Mouse (Mus musculus): ENCODE measurements around the gene Gm29797. TPM values are rescaled to one million over a fixed set of nuclear protein-coding genes. Genes with fewer than 3 reads are reported as not detected.
A peak's percentile ranks its signal among the peaks of the same experiment; 100 is the strongest.

The Gm29797 gene
- total and polyA plus RNA-seq, 2 experiments from 2014 or later = not detected

DNA sequence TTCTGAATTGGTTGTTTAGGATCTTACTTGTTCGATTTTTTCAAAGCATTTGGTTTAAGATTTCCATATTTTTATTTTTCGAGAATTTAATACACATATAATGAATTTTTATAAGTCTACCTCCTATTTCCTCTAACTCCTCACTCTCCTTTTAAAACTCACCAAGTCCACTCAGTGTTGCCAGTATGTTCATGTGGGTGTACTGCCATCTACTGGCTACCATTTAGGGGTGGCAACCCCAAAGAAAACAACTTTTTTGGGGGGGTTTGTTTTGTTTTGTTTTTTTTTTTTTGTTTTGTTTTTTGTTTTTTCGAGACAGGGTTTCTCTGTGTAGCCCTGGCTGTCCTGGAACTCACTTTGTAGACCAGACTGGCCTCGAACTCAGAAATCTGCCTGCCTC is 49.8 kb downstream of the Gm29797 start:
- 48% methylated on average over 4 of the region's 4 CpGs for WGBS

More for the DNA sequence above, 49.8 kb downstream of the Gm29797 start:
- Histone ChIP-seq H3K36me3 (ENCODE audit: insufficient read depth, low read length) (no peaks in the 10 kb centered on the region), H3K27ac (no peak overlapping the region), H3K9me3 (ENCODE audit: low read length) (no peaks in the 10 kb centered on the region), H3K27me3 (ENCODE audit: insufficient read depth, low read length) (no peaks in the 10 kb centered on the region), H3K4me2 (ENCODE audit: low read depth, low read length) (no peak overlapping the region), H3K4me3 (ENCODE audit: low read length) (no peak overlapping the region), H3K4me1 (ENCODE audit: insufficient read depth, low read length) (no peaks in the 10 kb centered on the region), H3K9ac (replicated peaks; ENCODE audit: low read length) (no peak overlapping the region)
- TF ChIP-seq CTCF (IDR thresholded peaks at IDR 0.05; ENCODE audit: low read depth) = peak; percentile 58
- ATAC-seq (no peak), DNase-seq (ENCODE audit: low spot score) (peak; percentile 44)

Other genes with a start within 250 kb of the Gm29797 start
- 29.0 and 33.0 TPM in 2 replicates for gene Zbtb46, start 197.6 kb upstream of the Gm29797 start, total RNA-seq (2014; rRNA removed)
- gene Zbtb46, start 197.6 kb upstream of the Gm29797 start, polyA plus RNA-seq (2015; fragmentation: Nextera tagmentation; extraction: Ambion mirVana) = 17.0 and 19.2 TPM in 2 replicates
- gene Abhd16b, start 163.8 kb upstream of the Gm29797 start, total RNA-seq (2014; rRNA removed) = not detected in 2 replicates
- gene Abhd16b, start 163.8 kb upstream of the Gm29797 start, polyA plus RNA-seq (2015; fragmentation: Nextera tagmentation; extraction: Ambion mirVana) = 0.08 TPM in 1 of 2 replicates, not detected in the other
- 52.2 and 92.5 TPM in 2 replicates for gene Tpd52l2, start 159.9 kb upstream of the Gm29797 start, total RNA-seq (2014; rRNA removed)
- 127 and 128 TPM in 2 replicates for gene Tpd52l2, start 159.9 kb upstream of the Gm29797 start, polyA plus RNA-seq (2015; fragmentation: Nextera tagmentation; extraction: Ambion mirVana)
- 417 and 459 TPM in 2 replicates for gene Dnajc5, start 136.5 kb upstream of the Gm29797 start, total RNA-seq (2014; rRNA removed)
- 260 and 276 TPM in 2 replicates for gene Dnajc5, start 136.5 kb upstream of the Gm29797 start, polyA plus RNA-seq (2015; fragmentation: Nextera tagmentation; extraction: Ambion mirVana)
- 49.9 and 58.2 TPM in 2 replicates for gene Uckl1, start 72.1 kb upstream of the Gm29797 start, total RNA-seq (2014; rRNA removed)
- 36.5 and 38.1 TPM in 2 replicates for gene Uckl1, start 72.1 kb upstream of the Gm29797 start, polyA plus RNA-seq (2015; fragmentation: Nextera tagmentation; extraction: Ambion mirVana)
- 29.9 and 32.3 TPM in 2 replicates for gene Prpf6, start 65.2 kb upstream of the Gm29797 start, total RNA-seq (2014; rRNA removed)
- gene Prpf6, start 65.2 kb upstream of the Gm29797 start, polyA plus RNA-seq (2015; fragmentation: Nextera tagmentation; extraction: Ambion mirVana) = 39.8 and 42.4 TPM in 2 replicates
- gene Zfp512b, start 64.2 kb upstream of the Gm29797 start, total RNA-seq (2014; rRNA removed) = 66.2 and 75.8 TPM in 2 replicates
- 70.3 and 74.6 TPM in 2 replicates for gene Zfp512b, start 64.2 kb upstream of the Gm29797 start, polyA plus RNA-seq (2015; fragmentation: Nextera tagmentation; extraction: Ambion mirVana)
- gene Samd10, start 57.8 kb upstream of the Gm29797 start, total RNA-seq (2014; rRNA removed) = 110 and 144 TPM in 2 replicates
- gene Samd10, start 57.8 kb upstream of the Gm29797 start, polyA plus RNA-seq (2015; fragmentation: Nextera tagmentation; extraction: Ambion mirVana) = 124 and 138 TPM in 2 replicates
- 10.8 and 14.7 TPM in 2 replicates for gene Sox18, start 14.6 kb downstream of the Gm29797 start, total RNA-seq (2014; rRNA removed)
- gene Sox18, start 14.6 kb downstream of the Gm29797 start, polyA plus RNA-seq (2015; fragmentation: Nextera tagmentation; extraction: Ambion mirVana) = 10.6 and 11.6 TPM in 2 replicates
- 37.2 and 50.2 TPM in 2 replicates for gene Tcea2, start 23.3 kb downstream of the Gm29797 start, total RNA-seq (2014; rRNA removed)
- 48.7 and 54.3 TPM in 2 replicates for gene Tcea2, start 23.3 kb downstream of the Gm29797 start, polyA plus RNA-seq (2015; fragmentation: Nextera tagmentation; extraction: Ambion mirVana)
- gene Rgs19, start 36.9 kb downstream of the Gm29797 start, total RNA-seq (2014; rRNA removed) = 57.9 and 94.0 TPM in 2 replicates
- 50.6 and 56.8 TPM in 2 replicates for gene Rgs19, start 36.9 kb downstream of the Gm29797 start, polyA plus RNA-seq (2015; fragmentation: Nextera tagmentation; extraction: Ambion mirVana)
- gene Lkaaear1, start 41.4 kb downstream of the Gm29797 start, total RNA-seq (2014; rRNA removed) = not detected in 2 replicates
- not detected in 2 replicates for gene Lkaaear1, start 41.4 kb downstream of the Gm29797 start, polyA plus RNA-seq (2015; fragmentation: Nextera tagmentation; extraction: Ambion mirVana)
- gene Oprl1, start 58.0 kb downstream of the Gm29797 start, total RNA-seq (2014; rRNA removed) = 177 and 221 TPM in 2 replicates
- 69.8 and 73.1 TPM in 2 replicates for gene Oprl1, start 58.0 kb downstream of the Gm29797 start, polyA plus RNA-seq (2015; fragmentation: Nextera tagmentation; extraction: Ambion mirVana)
- 49.2 and 55.2 TPM in 2 replicates for gene Myt1, start 106.3 kb downstream of the Gm29797 start, total RNA-seq (2014; rRNA removed)
- gene Myt1, start 106.3 kb downstream of the Gm29797 start, polyA plus RNA-seq (2015; fragmentation: Nextera tagmentation; extraction: Ambion mirVana) = 10.1 and 11.4 TPM in 2 replicates
- 18.6 and 36.3 TPM in 2 replicates for gene Pcmtd2, start 180.8 kb downstream of the Gm29797 start, total RNA-seq (2014; rRNA removed)
- gene Pcmtd2, start 180.8 kb downstream of the Gm29797 start, polyA plus RNA-seq (2015; fragmentation: Nextera tagmentation; extraction: Ambion mirVana) = 24.7 and 25.8 TPM in 2 replicates
- 36.5 and 37.1 TPM in 2 replicates for gene Polr3k, start 207.3 kb downstream of the Gm29797 start, total RNA-seq (2014; rRNA removed)
- 67.5 and 68.3 TPM in 2 replicates for gene Polr3k, start 207.3 kb downstream of the Gm29797 start, polyA plus RNA-seq (2015; fragmentation: Nextera tagmentation; extraction: Ambion mirVana)